Mouse (Mus musculus) midbrain, embryonic 14.5 days (tissue): ENCODE measurements around the gene Rab5if. TPM values are rescaled to one million over a fixed set of nuclear protein-coding genes. Genes with fewer than 3 reads are reported as not detected.
"Not testable (repeated sequence)": the region's sequence is repeated elsewhere in the genome, so short reads cannot be mapped to it uniquely, and the experiment has no call there.

Experiments used
- ATAC-seq: fragments of 200-750 bp; cut with Nextera tagmentation; 2 replicates; pipeline ENCODE4 v1.8.0; 2017; ENCODE audit warnings: moderate number of reproducible peaks, moderate library complexity; ENCODE audit not compliant: low FRiP score, low TSS enrichment
- DNase-seq: peaks from one replicate; pipeline ENCODE4 v3.0.0-alpha.2; 2015
- H3K27ac ChIP-seq: fragments of 300-500 bp; sonication (generic); replicated peaks from 2 replicates; pipeline ENCODE4 v1.5.1; 2014; ENCODE audit warnings: mild to moderate bottlenecking, low read depth, low read length, moderate library complexity
- H3K27me3 ChIP-seq: fragments of 300-500 bp; sonication (generic); 2 replicates; pipeline ENCODE4 v1.6.1; 2014; ENCODE audit warnings: low read length, control low read depth, mixed read lengths; ENCODE audit not compliant: control insufficient read depth, insufficient read depth
- H3K36me3 ChIP-seq: fragments of 300-500 bp; sonication (generic); 2 replicates; pipeline ENCODE4 v1.6.1; 2014; ENCODE audit warnings: low read length, control low read depth; ENCODE audit not compliant: control insufficient read depth, insufficient read depth
- H3K4me1 ChIP-seq: fragments of 300-500 bp; sonication (generic); 2 replicates; pipeline ENCODE4 v1.6.1; 2014; ENCODE audit warnings: mild to moderate bottlenecking, antibody characterized with exemption, low read length, control low read depth; ENCODE audit not compliant: control insufficient read depth, insufficient read depth
- H3K4me2 ChIP-seq: fragments of 300-500 bp; sonication (generic); 2 replicates; pipeline ENCODE4 v1.6.1; 2014; ENCODE audit warnings: mild to moderate bottlenecking, low read length, moderate library complexity
- H3K4me3 ChIP-seq: fragments of 300-500 bp; sonication (generic); replicated peaks from 2 replicates; pipeline ENCODE4 v1.5.1; 2014; ENCODE audit warnings: low read depth, low read length
- H3K9ac ChIP-seq: fragments of 300-500 bp; sonication (generic); replicated peaks from 2 replicates; pipeline ENCODE4 v1.6.1; 2014; ENCODE audit warnings: mild to moderate bottlenecking, low read length, moderate library complexity
- H3K9me3 ChIP-seq: fragments of 300-500 bp; sonication (generic); 2 replicates; pipeline ENCODE4 v1.6.1; 2016; ENCODE audit warnings: low read length, control low read depth, mixed read lengths; ENCODE audit not compliant: control insufficient read depth
- WGBS: fragments of 180-500 bp; shearing (Covaris S2); extraction: QIAGEN DNeasy Blood & Tissue Kit; methylation state at CpG from one replicate; pipeline ENCODE4 v1.1.7; 2014; 5-methylcytosine and 5-hydroxymethylcytosine counted together
- polyA plus RNA-seq: library from polyadenylated mRNA; unstranded; fragments of >200 nt; fragmentation: Nextera tagmentation; extraction: Ambion mirVana; gene quantifications from 2 replicates; pipeline ENCODE4 v1.2.1, GENCODE M21; 2014

Rab5if gene
- polyA plus RNA-seq, 1 experiment from 2014 or later, result 169 TPM

DNA sequence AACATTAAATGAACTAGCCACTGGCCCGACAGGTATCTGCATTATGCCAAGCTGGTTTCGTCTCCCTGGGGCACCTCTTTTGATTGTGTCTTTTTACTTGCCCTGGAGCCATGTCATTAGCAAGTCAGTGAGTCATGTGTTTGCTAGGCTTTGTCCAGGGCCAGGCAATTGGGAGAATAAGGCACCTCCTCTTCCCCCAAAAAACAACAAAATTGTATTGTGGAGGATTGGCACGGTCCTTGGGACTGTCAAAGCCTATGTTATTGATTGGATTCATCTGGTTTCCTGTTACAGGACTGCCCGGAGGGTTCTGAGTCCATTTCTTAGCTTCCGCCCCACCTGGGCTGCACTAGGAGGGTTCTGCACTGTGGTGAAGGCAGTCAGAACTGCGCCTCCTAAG lies 15.3 kb upstream of the Rab5if start:
- peaks cover 28% of the 10 kb centered on the region; the same call in 1 of the 2 replicates for H3K4me1 ChIP-seq
- H3K4me3 ChIP-seq, result no peak overlapping the region
- no peak overlapping the region for H3K4me2 ChIP-seq
- 59% methylated on average over 6 of the region's 6 CpGs for WGBS
- H3K9me3 ChIP-seq, result no peaks in the 10 kb centered on the region
- H3K27me3 ChIP-seq, result no peaks in the 10 kb centered on the region
- DNase-seq, result peak; percentile 43
- H3K36me3 ChIP-seq, result peaks cover 11% of the 10 kb centered on the region; the same call in 1 of the 2 replicates
- no peak for ATAC-seq
- peak overlapping the region; percentile 60 for H3K27ac ChIP-seq
- 0 out of 2 replicates have a peak overlapping the region, but pooled peaks have one; percentile 31 for H3K9ac ChIP-seq

DNA sequence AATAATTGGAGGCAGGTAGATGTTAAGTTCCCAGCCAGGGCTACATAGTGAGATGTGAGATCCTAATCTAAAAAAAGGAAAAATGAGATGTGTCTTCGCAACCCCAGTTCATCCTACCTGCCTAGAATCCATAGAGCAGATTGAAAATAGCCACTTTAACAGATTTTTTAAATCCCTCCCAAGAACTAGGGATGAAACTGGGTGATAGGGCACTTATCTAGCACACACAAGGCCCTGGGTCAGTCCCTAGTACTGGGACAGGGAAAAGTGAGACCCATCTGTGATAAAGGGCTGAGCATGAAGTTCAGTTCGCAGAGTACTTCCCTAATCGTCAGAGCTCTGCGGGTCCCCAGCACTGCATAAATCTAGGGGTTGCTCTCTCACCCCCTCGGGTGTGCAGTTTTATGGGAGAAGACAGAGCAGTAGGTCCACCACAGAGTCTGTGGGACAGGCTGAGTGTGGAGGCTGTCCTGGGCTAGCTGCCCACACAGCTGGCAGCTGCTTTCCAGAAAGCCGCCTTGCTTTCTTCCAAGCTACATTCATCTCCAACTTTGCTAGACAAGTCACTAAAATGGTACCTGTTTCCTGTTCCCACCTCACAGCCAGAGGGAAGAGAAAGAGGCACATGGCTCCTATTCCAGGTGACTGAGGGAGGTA lies 14.3 kb upstream of the Rab5if start:
- 93% methylated on average over 6 of the region's 6 CpGs for WGBS
- peaks cover 11% of the 10 kb centered on the region; the same call in 1 of the 2 replicates for H3K36me3 ChIP-seq

DNA sequence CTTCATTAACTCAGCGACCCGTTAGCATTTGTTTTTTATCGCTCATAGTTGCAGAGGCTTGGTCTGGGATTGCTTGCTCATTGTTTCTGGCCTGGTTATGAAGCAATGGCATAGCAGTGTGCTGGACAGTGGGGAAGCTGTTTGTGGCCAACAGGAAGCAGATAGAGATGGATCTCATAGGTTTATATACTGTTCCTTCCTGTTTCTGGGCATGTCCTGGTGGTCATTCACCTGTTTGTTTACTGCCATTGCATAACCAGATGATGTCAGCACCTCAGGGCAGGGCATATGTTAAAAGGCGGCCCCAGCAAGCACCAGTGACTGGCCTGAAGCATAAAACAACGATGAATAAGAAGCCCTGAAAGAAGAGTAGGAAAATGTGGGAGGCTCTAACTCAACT lies 12.4 kb upstream of the Rab5if start:
- no peaks in the 10 kb centered on the region for H3K9me3 ChIP-seq
- H3K4me1 ChIP-seq, result peaks cover 13% of the 10 kb centered on the region; the same call in 1 of the 2 replicates
- no peak for ATAC-seq
- no peak overlapping the region for H3K4me3 ChIP-seq
- DNase-seq, result no peak
- H3K4me2 ChIP-seq, result no peak overlapping the region
- H3K27ac ChIP-seq, result no peak overlapping the region
- no peak overlapping the region for H3K9ac ChIP-seq
- H3K27me3 ChIP-seq, result no peaks in the 10 kb centered on the region
- H3K36me3 ChIP-seq, result peaks cover 13% of the 10 kb centered on the region; the same call in 1 of the 2 replicates
- WGBS, result 91% methylated on average over 5 of the region's 5 CpGs

More for the DNA sequence above, 14.3 kb upstream of the Rab5if start:
- Histone ChIP-seq H3K4me1 (peaks cover 24% of the 10 kb centered on the region; the same call in 1 of the 2 replicates), H3K4me3 (no peak overlapping the region), H3K27ac (no peak overlapping the region), H3K4me2 (no peak overlapping the region), H3K27me3 (no peaks in the 10 kb centered on the region), H3K9ac (no peak overlapping the region), H3K9me3 (no peaks in the 10 kb centered on the region)
- ATAC-seq (no peak), DNase-seq (no peak)

DNA sequence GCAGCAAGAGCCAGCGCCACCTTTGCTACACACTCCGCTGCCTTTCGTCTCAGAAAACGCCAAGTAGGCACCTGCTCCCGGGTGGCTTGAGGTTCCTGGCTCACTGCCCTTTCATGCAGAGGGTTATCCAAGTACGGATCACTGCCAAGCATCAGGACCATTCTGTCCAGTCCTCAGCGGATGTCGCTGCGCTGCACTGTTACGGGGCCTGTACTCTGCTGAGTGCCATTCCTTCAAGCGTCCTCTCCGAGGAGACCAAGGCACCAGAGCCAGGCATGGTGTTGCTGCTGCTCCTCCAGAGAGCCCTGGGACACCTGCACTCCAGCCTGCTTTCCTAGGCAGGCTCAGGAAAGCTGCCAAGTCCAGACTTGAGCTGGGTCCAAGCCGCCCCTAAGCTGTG lies 9.3 kb upstream of the Rab5if start:
- H3K9me3 ChIP-seq, ATAC-seq, H3K27me3 ChIP-seq, H3K27ac ChIP-seq, DNase-seq, H3K9ac ChIP-seq, H3K4me2 ChIP-seq, H3K4me1 ChIP-seq, H3K4me3 ChIP-seq: not testable (repeated sequence)
- 86% methylated on average over 8 of the region's 13 CpGs for WGBS
- peaks cover 31% of the 10 kb centered on the region for H3K36me3 ChIP-seq

DNA sequence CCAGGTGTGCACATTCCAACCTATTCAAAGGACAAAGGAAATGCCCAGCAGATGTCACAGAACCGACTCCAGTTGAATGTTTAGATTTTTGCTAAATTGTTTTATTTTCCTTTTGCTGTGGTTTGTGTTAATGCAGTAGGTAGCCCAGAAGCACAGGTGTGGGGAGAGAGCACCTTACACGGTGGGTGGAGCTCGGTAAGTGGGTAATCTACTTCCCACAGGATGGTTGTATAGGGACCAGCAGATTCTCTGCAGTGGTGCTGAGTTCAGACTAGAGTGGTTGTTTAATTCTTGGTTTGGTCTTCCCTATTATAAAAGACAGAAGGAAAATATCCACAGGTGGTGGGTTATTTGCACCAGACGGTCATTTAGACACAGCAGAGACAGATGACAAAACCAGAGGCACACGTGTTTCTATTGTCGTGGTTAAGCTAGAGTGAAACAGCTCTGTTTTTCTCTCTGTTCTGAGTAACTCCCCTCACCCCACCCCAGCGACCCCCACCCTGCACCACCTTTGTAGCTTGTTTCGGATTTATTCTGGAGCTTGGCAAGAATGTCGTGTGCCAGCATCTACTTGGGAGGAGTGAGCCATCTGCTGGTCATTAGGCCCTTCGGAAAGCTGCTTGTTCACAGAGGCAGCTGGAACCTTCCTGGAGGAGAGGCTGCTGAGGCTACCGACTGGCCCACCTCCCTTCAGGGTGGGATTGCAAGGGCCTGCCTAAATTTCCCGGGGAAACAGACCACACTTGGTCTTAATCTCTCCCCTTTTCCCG lies 8.7 kb upstream of the Rab5if start:
- not testable (repeated sequence) for H3K27ac ChIP-seq, H3K9me3 ChIP-seq, H3K4me2 ChIP-seq, H3K27me3 ChIP-seq, H3K9ac ChIP-seq, ATAC-seq, H3K4me3 ChIP-seq, H3K4me1 ChIP-seq
- peaks cover 31% of the 10 kb centered on the region for H3K36me3 ChIP-seq
- DNase-seq, result peak; percentile 79
- 52% methylated on average over 13 of the region's 13 CpGs for WGBS

DNA sequence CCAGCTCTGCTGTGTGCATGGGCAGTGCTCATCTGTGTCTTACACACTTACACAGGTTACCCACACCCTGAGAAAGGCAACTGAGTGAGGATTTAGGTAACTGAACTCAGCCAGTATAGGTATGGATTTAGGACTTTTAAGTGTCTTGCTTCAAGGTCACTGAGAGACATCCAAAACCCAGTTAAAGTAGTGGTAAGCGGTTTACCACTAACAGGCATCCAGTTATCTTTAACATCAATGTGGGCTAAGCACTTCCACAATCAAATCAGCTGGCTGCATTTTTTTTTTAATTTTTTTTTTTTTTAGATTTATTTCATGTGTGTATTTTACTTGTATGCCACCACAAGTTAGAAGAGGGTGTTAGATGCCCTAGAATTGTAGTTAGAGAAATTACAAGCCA lies 6.6 kb upstream of the Rab5if start:
- H3K4me3 ChIP-seq, result no peak overlapping the region
- DNase-seq, result no peak
- peaks cover 27% of the 10 kb centered on the region for H3K36me3 ChIP-seq
- no peak overlapping the region for H3K4me2 ChIP-seq
- H3K9ac ChIP-seq, result no peak overlapping the region
- 98% methylated on average over 1 of the region's 1 CpGs for WGBS
- H3K4me1 ChIP-seq, result peaks cover 2% of the 10 kb centered on the region; the same call in 1 of the 2 replicates
- H3K9me3 ChIP-seq, result no peaks in the 10 kb centered on the region
- no peaks in the 10 kb centered on the region for H3K27me3 ChIP-seq
- no peak overlapping the region for H3K27ac ChIP-seq
- ATAC-seq, result no peak

DNA sequence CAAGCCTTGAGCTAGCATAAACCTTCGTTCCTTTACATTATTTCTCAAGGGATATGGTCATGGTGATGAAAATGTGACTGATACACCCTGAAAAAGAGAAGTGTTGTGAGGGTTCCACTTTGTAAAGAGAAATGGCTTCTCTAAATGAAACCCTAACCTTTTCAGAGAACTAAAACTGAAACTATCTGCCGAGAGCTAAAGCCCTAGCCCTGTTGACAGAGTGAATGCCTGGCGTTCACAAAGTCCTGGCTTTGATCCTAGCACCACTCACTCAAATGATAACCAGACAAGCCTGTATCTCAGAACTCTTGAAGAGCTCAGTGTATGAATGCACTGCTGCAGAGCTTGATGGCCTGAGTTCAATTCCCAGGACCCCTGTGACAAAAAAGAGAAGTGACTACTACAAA lies 5.5 kb upstream of the Rab5if start:
- DNase-seq (no peak), ATAC-seq (no peak)
- Histone ChIP-seq H3K9me3 (no peaks in the 10 kb centered on the region), H3K4me2 (no peak overlapping the region), H3K4me1 (peaks cover 8% of the 10 kb centered on the region; the same call in 1 of the 2 replicates), H3K9ac (no peak overlapping the region), H3K27me3 (no peaks in the 10 kb centered on the region), H3K27ac (no peak overlapping the region), H3K4me3 (no peak overlapping the region), H3K36me3 (peaks cover 23% of the 10 kb centered on the region)
- WGBS, result 75% methylated on average over 3 of the region's 3 CpGs

DNA sequence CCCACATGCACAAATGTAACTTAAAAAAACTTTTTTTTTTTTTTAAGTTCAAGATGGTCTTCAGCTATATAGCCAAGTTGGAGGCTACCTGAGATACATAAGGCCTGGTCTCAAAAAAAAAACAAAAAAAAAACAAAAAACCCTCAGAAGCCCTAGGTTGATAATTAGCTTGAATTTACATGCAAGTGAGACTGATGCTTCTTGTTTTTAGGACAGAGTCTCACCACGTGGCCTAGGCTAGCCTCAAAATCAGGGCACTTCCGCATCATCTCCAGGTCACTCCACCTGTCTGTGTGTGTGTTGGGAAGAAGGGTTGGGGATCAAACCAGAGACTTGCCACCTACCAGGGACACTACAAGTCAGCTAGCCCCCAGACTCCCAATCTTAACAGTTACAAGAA lies 5.1 kb upstream of the Rab5if start, which contains the start of gene 4930518I15Rik:
Gene 4930518I15Rik (minus strand): TSS at position 112 of the 400 bp plus-strand sequence.
- Histone ChIP-seq H3K36me3 (peaks cover 23% of the 10 kb centered on the region), H3K4me2 (no peak within 1 kb of the TSS), H3K27ac (no peak within 1 kb of the TSS), H3K4me1 (peaks cover 8% of the 10 kb centered on the region; the same call in 1 of the 2 replicates), H3K9me3 (no peaks in the 10 kb centered on the region), H3K27me3 (no peaks in the 10 kb centered on the region), H3K4me3 (no peak within 1 kb of the TSS), H3K9ac (no peak within 1 kb of the TSS)
- DNase-seq (no peak), ATAC-seq (no peak)
- WGBS, result 85% methylated on average over 2 of the region's 2 CpGs
